Mouse (Mus musculus) C2C12 (cell line): ENCODE data around the gene Dmrta2. TPM values are rescaled to one million over a fixed set of nuclear protein-coding genes. Genes with fewer than 3 reads are reported as not detected.

ENCODE experiments used
- H3K27me3 ChIP-seq: one replicate; pipeline ENCODE4 v1.6.1; 2011; ENCODE audit not compliant: control insufficient read depth, insufficient read depth, insufficient read length
- H3K36me3 ChIP-seq: one replicate; pipeline ENCODE4 v1.6.1; 2011; ENCODE audit not compliant: control insufficient read depth, insufficient read depth
- H3K4me3 ChIP-seq: one replicate; pipeline ENCODE4 v1.5.1; 2011; ENCODE audit warnings: mild to moderate bottlenecking, control low read depth; ENCODE audit not compliant: poor library complexity, insufficient read depth, severe bottlenecking
- H3K79me2 ChIP-seq: one replicate; pipeline ENCODE4 v1.6.1; 2011; ENCODE audit not compliant: control insufficient read depth, insufficient read depth
- H3K79me3 ChIP-seq: one replicate; pipeline ENCODE4 v1.6.1; 2011; ENCODE audit warnings: low read depth, control low read depth
- H3ac ChIP-seq: one replicate; pipeline ENCODE3; 2011; ENCODE audit warnings: low read depth; ENCODE audit not compliant: control insufficient read depth, insufficient read length
- CEBPB ChIP-seq: IDR thresholded peaks from one replicate; pipeline ENCODE4 v1.6.1; 2011; ENCODE audit warnings: low read depth, mild to moderate bottlenecking, control low read depth, moderate library complexity
- CTCF ChIP-seq: IDR thresholded peaks from one replicate; pipeline ENCODE4 v1.5.1; 2011; ENCODE audit not compliant: control insufficient read depth, insufficient read depth, insufficient read length
- FOSL1 ChIP-seq: IDR thresholded peaks from one replicate; pipeline ENCODE4 v1.8.0; 2011; ENCODE audit warnings: mild to moderate bottlenecking, low read length; ENCODE audit not compliant: poor library complexity, insufficient read depth, severe bottlenecking
- MAX ChIP-seq: IDR thresholded peaks from one replicate; pipeline ENCODE4 v1.6.1; 2011; ENCODE audit warnings: mild to moderate bottlenecking, control low read depth
- MYOD1 ChIP-seq: IDR thresholded peaks from one replicate; pipeline ENCODE4 v1.6.1; 2011; ENCODE audit warnings: low read depth; ENCODE audit not compliant: control insufficient read depth, insufficient read length
- MYOG ChIP-seq: IDR thresholded peaks from one replicate; pipeline ENCODE4 v1.6.1; 2011; ENCODE audit not compliant: control insufficient read depth, insufficient read length; ENCODE audit errors: extremely low read depth
- USF1 ChIP-seq: IDR thresholded peaks from one replicate; pipeline ENCODE4 v1.6.1; 2011; ENCODE audit warnings: low read depth, mild to moderate bottlenecking, control low read depth, moderate library complexity
- polyA plus RNA-seq: library from polyadenylated mRNA; unstranded; fragments of >200 nt; fragmentation: generic; extraction: Trizol; gene quantifications from one replicate; pipeline ENCODE4 v1.2.1, GENCODE M21; 2012; ENCODE audit warnings: missing spikeins

Gene Dmrta2
- polyA plus RNA-seq, 1 experiment = 6.7 TPM

GRCm38 (mm10) chr4:109978068-109978857, 410 bp downstream of the Dmrta2 start:
- H3K4me3 ChIP-seq = peak overlapping the region; percentile 36
- TF ChIP-seq MYOG (no peak), MAX (no peak), FOSL1 (no peak), CTCF (no peak), CEBPB (no peak), USF1 (no peak), MYOD1 (no peak)
- peaks cover 5% of the 10 kb centered on the region for H3K27me3 ChIP-seq
- peak overlapping the region; percentile 80 for H3ac ChIP-seq
- H3K79me3 ChIP-seq = no peaks in the 10 kb centered on the region
- peaks cover 10% of the 10 kb centered on the region for H3K79me2 ChIP-seq
- no peaks in the 10 kb centered on the region for H3K36me3 ChIP-seq

- Histone ChIP-seq H3K79me2 (peaks cover 10% of the 10 kb centered on the region), H3K36me3 (no peaks in the 10 kb centered on the region), H3K4me3 (peak overlapping the region; percentile 36), H3K27me3 (peaks cover 9% of the 10 kb centered on the region), H3K79me3 (no peaks in the 10 kb centered on the region), H3ac (no peak overlapping the region)
- no peak for TF ChIP-seq CTCF
- TF ChIP-seq MAX = no peak
- no peak for TF ChIP-seq USF1
- no peak for TF ChIP-seq MYOD1
- no peak for TF ChIP-seq FOSL1
- no peak for TF ChIP-seq CEBPB
- TF ChIP-seq MYOG = no peak
Measured at GRCm38 (mm10) chr4:109978858-109979340, 1.0 kb downstream of the Dmrta2 start.

DNA sequence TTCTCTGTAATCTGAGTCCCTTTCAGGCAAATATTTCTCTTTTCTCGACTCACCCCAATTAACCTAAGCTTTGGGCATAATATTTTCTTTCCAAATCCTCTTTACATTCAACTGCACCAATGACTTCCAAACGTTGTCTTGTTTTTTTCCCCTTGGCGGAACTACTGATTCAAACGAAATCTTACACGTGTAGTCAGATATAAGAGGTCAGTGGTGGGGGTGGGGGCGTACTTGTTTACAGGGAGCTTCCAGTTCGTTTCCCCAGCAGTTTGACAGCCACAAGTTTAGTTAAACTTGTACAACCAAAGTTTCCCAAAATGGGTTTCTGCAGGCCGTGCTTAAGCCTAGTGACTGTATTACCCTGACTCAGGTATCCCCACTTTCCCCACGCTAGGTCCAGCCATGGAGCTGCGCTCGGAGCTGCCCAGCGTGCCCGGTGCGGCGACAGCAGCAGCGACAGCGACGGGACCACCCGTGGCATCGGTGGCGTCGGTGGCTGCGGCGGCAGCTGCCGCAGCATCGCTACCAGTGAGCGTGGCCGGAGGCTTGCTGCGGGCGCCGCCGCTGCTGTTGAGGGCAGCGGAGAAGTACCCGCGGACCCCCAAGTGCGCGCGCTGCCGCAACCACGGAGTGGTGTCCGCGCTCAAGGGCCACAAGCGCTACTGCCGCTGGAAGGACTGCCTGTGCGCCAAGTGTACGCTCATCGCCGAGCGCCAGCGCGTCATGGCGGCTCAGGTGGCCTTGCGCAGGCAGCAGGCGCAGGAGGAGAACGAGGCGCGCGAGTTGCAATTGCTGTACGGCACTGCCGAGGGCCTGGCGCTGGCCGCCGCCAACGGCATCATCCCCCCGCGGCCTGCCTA, 1.8 kb downstream of the Dmrta2 start:
- Histone ChIP-seq H3K4me3 (no peak overlapping the region), H3K27me3 (peaks cover 11% of the 10 kb centered on the region), H3ac (no peak overlapping the region), H3K79me2 (peaks cover 10% of the 10 kb centered on the region), H3K36me3 (no peaks in the 10 kb centered on the region), H3K79me3 (no peaks in the 10 kb centered on the region)
- TF ChIP-seq MYOD1 = no peak

DNA sequence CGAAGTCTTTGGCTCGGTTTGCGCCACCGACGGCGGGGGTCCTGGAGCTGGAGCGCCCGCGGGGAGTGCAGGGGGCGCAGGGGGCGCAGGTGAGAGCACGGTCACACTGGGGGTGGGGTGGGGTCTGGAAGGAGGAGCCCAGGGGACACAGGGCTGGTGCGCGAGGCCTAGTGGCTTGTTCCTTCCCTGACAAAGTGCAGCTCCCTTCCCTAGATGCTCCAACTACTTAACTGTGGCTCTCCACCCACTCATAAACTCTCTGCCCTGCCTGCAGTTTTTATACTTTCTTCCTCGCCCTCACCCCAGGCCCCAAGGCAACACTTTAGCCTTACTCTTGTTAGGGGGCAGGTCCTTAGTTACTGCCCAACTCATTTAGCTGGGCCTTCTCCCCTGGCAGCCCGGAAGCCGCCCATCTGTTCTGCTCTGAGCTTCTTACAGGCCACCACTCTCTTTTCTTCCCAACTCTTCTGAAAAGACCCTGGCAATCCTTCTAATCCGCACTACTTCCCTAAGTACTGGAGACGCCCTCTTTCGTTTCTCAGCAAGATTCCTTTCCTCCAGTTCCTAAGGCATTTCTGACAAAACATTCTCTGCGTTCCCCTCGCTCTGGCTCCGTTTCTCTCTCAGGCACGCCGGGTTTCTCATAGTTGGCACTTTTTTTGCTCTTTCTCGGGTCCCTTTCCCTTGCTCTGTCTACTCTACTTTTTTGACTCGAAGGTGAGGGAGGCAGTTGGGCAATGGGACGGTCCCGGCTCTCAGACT, 2.6 kb downstream of the Dmrta2 start:
- peaks cover 10% of the 10 kb centered on the region for H3K79me2 ChIP-seq
- TF ChIP-seq FOSL1 (no peak), MYOD1 (no peak)
- H3K79me3 ChIP-seq = no peaks in the 10 kb centered on the region
- H3K36me3 ChIP-seq = no peaks in the 10 kb centered on the region
- no peak overlapping the region for H3K4me3 ChIP-seq
- peaks cover 15% of the 10 kb centered on the region for H3K27me3 ChIP-seq
- no peak overlapping the region for H3ac ChIP-seq

GRCm38 (mm10) chr4:109981083-109981870, 3.4 kb downstream of the Dmrta2 start:
- H3K4me3 ChIP-seq = no peak overlapping the region
- no peak for TF ChIP-seq CTCF
- TF ChIP-seq CEBPB = no peak
- no peak for TF ChIP-seq USF1
- no peak for TF ChIP-seq MAX
- TF ChIP-seq MYOD1 = no peak
- no peak for TF ChIP-seq FOSL1
- no peak for TF ChIP-seq MYOG
- H3ac ChIP-seq = no peak overlapping the region
- no peaks in the 10 kb centered on the region for H3K36me3 ChIP-seq
- H3K79me2 ChIP-seq = peaks cover 10% of the 10 kb centered on the region
- H3K79me3 ChIP-seq = no peaks in the 10 kb centered on the region
- H3K27me3 ChIP-seq = peaks cover 20% of the 10 kb centered on the region
